Mouse (Mus musculus): ENCODE measurements around the gene Marcks. TPM values are rescaled to one million over a fixed set of nuclear protein-coding genes. Genes with fewer than 3 reads are reported as not detected.

Marcks gene
- polyA plus RNA-seq, 1 experiment from 2014 or later: 20.8 TPM

DNA sequence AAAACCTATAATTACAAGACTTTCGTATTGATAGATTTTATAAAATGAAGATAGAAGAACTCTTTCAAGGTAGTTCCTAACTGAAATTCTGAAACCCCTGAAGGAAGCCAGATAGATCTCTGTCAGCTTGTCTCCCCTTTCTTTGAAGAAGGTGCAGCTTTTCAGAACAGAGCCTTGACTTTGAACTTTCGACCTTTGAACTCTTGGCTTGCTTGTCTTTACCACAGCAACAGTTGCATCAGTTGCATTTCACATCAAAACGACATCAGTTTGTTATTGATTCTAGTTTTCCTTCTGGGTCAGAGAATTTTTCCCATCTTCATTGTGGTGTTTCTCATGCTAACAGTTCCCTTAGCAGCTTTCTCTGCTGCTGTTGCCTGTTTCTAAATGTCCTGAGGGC lies 9.3 kb upstream of the Marcks start:
- no peak for ATAC-seq (ENCODE audit: low read depth)
- H3K4me3 ChIP-seq (replicated peaks): no peak overlapping the region

GRCm38 (mm10) chr10:37145456-37145855 lies 6.7 kb upstream of the Marcks start:
- DNase-seq (no peak), ATAC-seq (ENCODE audit: low read depth) (no peak)
- no peak overlapping the region for H3K4me2 ChIP-seq
- no peak overlapping the region for H3K4me3 ChIP-seq (replicated peaks)
- H3K9me3 ChIP-seq (replicated peaks): no peaks in the 10 kb centered on the region
- WGBS (ENCODE audit: insufficient replicate concordance): 63% methylated on average over 1 of the region's 1 CpGs
- no peak overlapping the region for H3K9ac ChIP-seq
- H3K36me3 ChIP-seq: no peaks in the 10 kb centered on the region
- H3K27ac ChIP-seq: no peak overlapping the region
- H3K4me1 ChIP-seq (replicated peaks): peaks cover 5% of the 10 kb centered on the region
- H3K27me3 ChIP-seq: peaks cover 23% of the 10 kb centered on the region

More for the DNA sequence above, 9.3 kb upstream of the Marcks start:
- no peaks in the 10 kb centered on the region for H3K36me3 ChIP-seq
- DNase-seq: no peak
- no peaks in the 10 kb centered on the region for H3K4me1 ChIP-seq (replicated peaks)
- 47% methylated on average over 3 of the region's 3 CpGs for WGBS (ENCODE audit: insufficient replicate concordance)
- no peak overlapping the region for H3K4me2 ChIP-seq
- 0 out of 2 replicates have a peak, but pooled peaks cover under 1% of the 10 kb centered on the region for H3K27me3 ChIP-seq
- H3K27ac ChIP-seq: no peak overlapping the region
- no peaks in the 10 kb centered on the region for H3K9me3 ChIP-seq (replicated peaks)
- H3K9ac ChIP-seq: no peak overlapping the region

DNA sequence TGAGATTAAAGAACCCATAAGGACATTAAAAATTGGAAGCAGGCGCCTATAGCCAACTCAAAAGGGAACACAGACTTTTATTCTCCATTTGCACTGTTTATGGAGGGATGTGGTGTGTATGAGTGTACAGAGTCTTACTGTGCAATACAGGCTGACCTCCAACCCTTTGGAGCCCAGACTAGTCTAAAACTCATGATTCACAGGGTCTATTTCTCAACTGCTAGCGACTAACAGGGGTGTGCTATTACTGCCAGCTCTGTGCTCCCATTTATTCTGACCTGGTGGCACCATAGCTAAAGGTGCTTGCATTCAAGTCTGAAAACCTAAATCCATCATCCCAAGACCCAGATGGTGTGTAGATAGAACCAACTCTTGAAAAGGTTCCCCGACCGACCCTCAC lies 2.9 kb upstream of the Marcks start:
- H3K4me3 ChIP-seq (replicated peaks): peak overlapping the region; percentile 67
- ATAC-seq (ENCODE audit: low read depth): no peak
- H3K27ac ChIP-seq: no peak overlapping the region
- DNase-seq: no peak
- peaks cover 39% of the 10 kb centered on the region for H3K4me1 ChIP-seq (replicated peaks)
- peak overlapping the region; percentile 84 for H3K4me2 ChIP-seq
- peaks cover 62% of the 10 kb centered on the region for H3K27me3 ChIP-seq
- 52% methylated on average over 4 of the region's 4 CpGs for WGBS (ENCODE audit: insufficient replicate concordance)
- H3K9me3 ChIP-seq (replicated peaks): no peaks in the 10 kb centered on the region
- H3K9ac ChIP-seq: no peak overlapping the region
- H3K36me3 ChIP-seq: no peaks in the 10 kb centered on the region

DNA sequence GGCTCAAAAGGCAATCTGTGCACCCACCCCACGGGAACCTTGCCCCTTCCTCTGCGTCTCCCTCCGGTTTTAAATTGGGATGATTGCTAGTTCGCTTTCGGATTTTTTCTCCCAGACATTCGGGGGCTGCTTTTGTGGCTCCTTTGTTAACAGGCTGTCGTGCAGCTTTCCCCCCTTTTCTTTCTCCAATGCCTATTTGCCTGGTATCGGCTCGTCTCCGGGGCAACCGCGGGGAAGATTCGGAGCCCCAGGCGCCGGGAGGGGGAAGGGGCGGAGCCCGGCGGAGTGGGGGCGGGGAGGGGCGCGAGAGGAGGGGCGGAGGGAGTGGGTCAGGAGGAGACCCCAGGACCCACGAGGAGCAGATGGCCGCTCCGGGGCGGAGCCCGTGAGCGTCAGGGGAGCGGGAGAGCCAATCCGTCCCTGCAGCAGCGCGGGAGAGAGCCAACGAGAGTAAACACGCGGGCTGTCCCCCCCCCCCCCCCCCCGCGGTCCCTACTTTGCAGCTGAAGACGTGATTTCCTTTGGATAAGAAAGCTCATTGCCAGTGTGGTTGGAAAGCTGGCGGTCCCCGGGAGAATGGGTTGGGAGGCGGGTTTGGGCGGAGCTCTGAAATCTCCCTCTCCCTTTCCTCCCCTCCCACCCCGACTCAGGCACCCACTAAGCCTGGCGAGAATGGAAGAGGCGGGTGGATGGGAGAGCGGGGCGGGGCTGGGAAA lies 2.2 kb upstream of the Marcks start:
- Histone ChIP-seq H3K4me1 (replicated peaks) (peaks cover 45% of the 10 kb centered on the region), H3K36me3 (no peaks in the 10 kb centered on the region), H3K27ac (peak overlapping the region; percentile 61), H3K4me3 (replicated peaks) (peak overlapping the region; percentile 67), H3K9me3 (replicated peaks) (no peaks in the 10 kb centered on the region), H3K27me3 (peaks cover 69% of the 10 kb centered on the region), H3K4me2 (peak overlapping the region; percentile 84), H3K9ac (peak overlapping the region; percentile 51)
- under 1% methylated on average over 43 of the region's 47 CpGs for WGBS (ENCODE audit: insufficient replicate concordance)
- DNase-seq (peak; percentile 43), ATAC-seq (ENCODE audit: low read depth) (peak; percentile 57)

- H3K27ac ChIP-seq: peak overlapping the region; percentile 61
- ATAC-seq (ENCODE audit: low read depth): no peak
- H3K9me3 ChIP-seq (replicated peaks): no peaks in the 10 kb centered on the region
- H3K4me2 ChIP-seq: peak overlapping the region; percentile 84
- DNase-seq: peak; percentile 5
- H3K4me1 ChIP-seq (replicated peaks): peaks cover 45% of the 10 kb centered on the region
- H3K9ac ChIP-seq: peak overlapping the region; percentile 51
- H3K27me3 ChIP-seq: peaks cover 74% of the 10 kb centered on the region
- H3K4me3 ChIP-seq (replicated peaks): peak overlapping the region; percentile 67
- no peaks in the 10 kb centered on the region for H3K36me3 ChIP-seq
- WGBS (ENCODE audit: insufficient replicate concordance): 1% methylated on average over 24 of the region's 24 CpGs
These were observed 1.5 kb upstream of the Marcks start for GRCm38 (mm10) chr10:37140166-37140735.

- peaks cover 45% of the 10 kb centered on the region for H3K4me1 ChIP-seq (replicated peaks)
- no peak for ATAC-seq (ENCODE audit: low read depth)
- peak overlapping the region; percentile 59 for H3K27ac ChIP-seq
- peak overlapping the region; percentile 51 for H3K9ac ChIP-seq
- DNase-seq: peak; percentile 2
- no peaks in the 10 kb centered on the region for H3K36me3 ChIP-seq
- peak overlapping the region; percentile 67 for H3K4me3 ChIP-seq (replicated peaks)
- H3K9me3 ChIP-seq (replicated peaks): no peaks in the 10 kb centered on the region
- peaks cover 79% of the 10 kb centered on the region for H3K27me3 ChIP-seq
- under 1% methylated on average over 26 of the region's 26 CpGs for WGBS (ENCODE audit: insufficient replicate concordance)
- peak overlapping the region; percentile 84 for H3K4me2 ChIP-seq
These were observed 884 bp upstream of the Marcks start for GRCm38 (mm10) chr10:37139443-37140165.

- Histone ChIP-seq H3K9ac (peak overlapping the region; percentile 79), H3K4me3 (replicated peaks) (peak overlapping the region; percentile 67), H3K4me1 (replicated peaks) (peaks cover 45% of the 10 kb centered on the region), H3K36me3 (no peaks in the 10 kb centered on the region; the same call in 1 of the 2 replicates), H3K27me3 (peaks cover 79% of the 10 kb centered on the region), H3K4me2 (peak overlapping the region; percentile 84), H3K9me3 (replicated peaks) (no peaks in the 10 kb centered on the region), H3K27ac (peak overlapping the region; percentile 85)
- ATAC-seq (ENCODE audit: low read depth) (no peak), DNase-seq (peak; percentile 9)
- WGBS (ENCODE audit: insufficient replicate concordance): 0% methylated on average over 26 of the region's 26 CpGs
These were observed 399 bp downstream of the Marcks start for GRCm38 (mm10) chr10:37138311-37138731.

DNA sequence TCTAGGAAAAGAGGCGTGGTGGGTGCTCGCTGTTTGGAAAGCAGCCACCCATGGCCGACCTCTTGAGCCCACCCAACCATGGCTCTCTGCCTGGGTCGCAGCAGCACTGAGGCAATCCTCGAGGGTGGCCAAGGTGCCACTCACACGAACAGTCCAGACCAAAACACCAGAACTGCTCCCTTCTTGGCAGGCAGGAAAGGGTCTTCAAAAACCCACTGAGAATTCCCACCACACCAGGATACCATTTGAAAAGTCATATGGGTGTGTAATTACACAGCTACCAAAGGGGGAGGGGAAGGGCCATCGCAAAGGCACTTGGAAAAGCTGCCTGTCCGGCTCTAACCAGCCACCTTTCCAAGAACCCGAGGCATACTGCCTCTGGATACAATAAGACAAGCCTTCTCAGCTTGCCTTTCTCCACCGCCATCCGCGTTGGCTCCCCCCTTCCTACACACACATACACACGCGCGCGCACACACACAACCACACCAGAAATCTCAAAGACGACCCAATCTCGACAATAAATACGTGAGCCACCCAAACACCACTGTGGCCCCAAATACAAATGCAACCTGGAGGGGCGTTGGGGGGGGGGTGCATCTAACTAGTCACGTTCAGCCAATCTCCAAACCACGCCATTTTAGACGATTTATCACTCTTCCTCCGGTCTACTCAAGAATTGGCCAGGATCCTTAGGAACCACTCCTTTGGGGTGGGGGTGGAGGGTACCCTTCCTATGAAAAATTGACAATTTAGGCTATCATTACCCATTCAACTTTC lies 999 bp downstream of the Marcks start:
- Histone ChIP-seq H3K27me3 (peaks cover 76% of the 10 kb centered on the region), H3K36me3 (no peaks in the 10 kb centered on the region; the same call in 1 of the 2 replicates), H3K4me3 (replicated peaks) (peak overlapping the region; percentile 67), H3K4me1 (replicated peaks) (peaks cover 45% of the 10 kb centered on the region), H3K4me2 (peak overlapping the region; percentile 84), H3K27ac (peak overlapping the region; percentile 85), H3K9ac (peak overlapping the region; percentile 79), H3K9me3 (replicated peaks) (no peaks in the 10 kb centered on the region)
- no peak for ATAC-seq (ENCODE audit: low read depth)
- WGBS (ENCODE audit: insufficient replicate concordance): under 1% methylated on average over 24 of the region's 24 CpGs
- DNase-seq: peak; percentile 8

GRCm38 (mm10) chr10:37136981-37137518 lies 1.7 kb downstream of the Marcks start:
- WGBS (ENCODE audit: insufficient replicate concordance): under 1% methylated on average over 49 of the region's 49 CpGs
- DNase-seq (peak; percentile 76), ATAC-seq (ENCODE audit: low read depth) (peak; percentile 78)
- H3K27me3 ChIP-seq: peaks cover 72% of the 10 kb centered on the region
- no peaks in the 10 kb centered on the region for H3K9me3 ChIP-seq (replicated peaks)
- H3K36me3 ChIP-seq: no peaks in the 10 kb centered on the region; the same call in 1 of the 2 replicates
- peaks cover 45% of the 10 kb centered on the region for H3K4me1 ChIP-seq (replicated peaks)
- peak overlapping the region; percentile 67 for H3K4me3 ChIP-seq (replicated peaks)
- peak overlapping the region; percentile 85 for H3K27ac ChIP-seq
- H3K9ac ChIP-seq: peak overlapping the region; percentile 79
- peak overlapping the region; percentile 84 for H3K4me2 ChIP-seq

DNA sequence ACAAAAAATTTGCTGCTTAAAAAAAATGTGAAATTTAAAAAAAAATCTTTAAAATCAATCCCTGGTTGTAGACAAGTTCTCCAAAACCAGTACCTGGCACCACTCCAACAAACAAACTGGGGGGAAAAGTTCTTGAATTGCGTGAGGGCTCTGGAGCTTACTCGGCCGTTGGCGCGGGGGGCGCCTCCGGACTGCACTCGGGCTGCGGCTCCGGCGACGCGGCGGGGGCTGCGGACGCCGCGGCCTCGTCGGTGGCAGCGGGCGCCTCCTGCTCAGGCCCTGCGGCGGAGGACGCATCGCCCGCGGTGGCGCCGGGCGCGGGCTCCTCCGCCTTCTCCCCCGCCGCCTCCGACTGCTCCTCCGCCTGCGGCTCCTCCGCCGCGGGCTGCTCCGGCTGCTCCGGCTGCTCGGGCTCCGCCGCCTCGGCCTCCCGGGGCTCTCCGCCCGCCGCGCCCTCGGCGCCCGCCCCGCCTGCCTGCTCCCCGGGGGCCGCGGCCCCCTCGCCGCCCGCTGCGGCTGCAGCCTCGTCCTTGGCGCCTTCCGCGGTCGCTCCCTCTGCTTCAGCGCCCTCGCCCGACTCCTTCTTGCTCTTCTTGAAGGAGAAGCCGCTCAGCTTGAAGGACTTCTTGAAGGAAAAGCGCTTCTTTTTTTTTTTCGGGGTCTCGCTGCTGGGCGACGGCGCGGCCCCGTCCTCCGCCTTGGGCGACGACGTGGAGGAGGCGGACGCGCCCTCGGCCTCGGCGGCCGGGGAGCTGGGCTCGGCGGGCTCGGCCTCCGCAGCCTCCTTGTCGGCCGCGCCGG lies 2.6 kb downstream of the Marcks start:
- ATAC-seq (ENCODE audit: low read depth): peak; percentile 7
- H3K27ac ChIP-seq: peak overlapping the region; percentile 85
- DNase-seq: peak; percentile 11

More for the DNA sequence above, 2.6 kb downstream of the Marcks start:
- H3K4me1 ChIP-seq (replicated peaks): peaks cover 45% of the 10 kb centered on the region
- peak overlapping the region; percentile 67 for H3K4me3 ChIP-seq (replicated peaks)
- peak overlapping the region; percentile 79 for H3K9ac ChIP-seq
- H3K9me3 ChIP-seq (replicated peaks): no peaks in the 10 kb centered on the region
- no peaks in the 10 kb centered on the region; the same call in 1 of the 2 replicates for H3K36me3 ChIP-seq
- H3K27me3 ChIP-seq: peaks cover 63% of the 10 kb centered on the region
- peak overlapping the region; percentile 84 for H3K4me2 ChIP-seq
- WGBS (ENCODE audit: insufficient replicate concordance): under 1% methylated on average over 94 of the region's 99 CpGs
